Mouse (Mus musculus) erythroid progenitor cell, adult 5-6 weeks (primary cell): ENCODE results near the gene Cldn10. TPM values are rescaled to one million over a fixed set of nuclear protein-coding genes. Genes with fewer than 3 reads are reported as not detected.
"Not testable (repeated sequence)": the region's sequence is repeated elsewhere in the genome, so short reads cannot be mapped to it uniquely, and the experiment has no call there.

Experiments
- ATAC-seq: replicated peaks from 2 replicates; pipeline ENCODE4 v1.8.0; 2016; ENCODE audit warnings: moderate number of reproducible peaks, mild to moderate bottlenecking, moderate TSS enrichment, inconsistent platforms; ENCODE audit not compliant: poor library complexity, low FRiP score, severe bottlenecking
- total RNA-seq, 2 experiments: library from RNA; stranded (forward) in 1 of 2; stranded (reverse) in 1 of 2; fragments of 150-400 nt in 1 of 2; fragments of 186-747, 209-891 nt in 1 of 2; gene quantifications; 2 replicates each; pipeline versions ENCODE4 v1.2.3 to v1.2.4; 2015 to 2017; ENCODE audit warnings: low replicate concordance in 2 of 2

Cldn10 gene
- total RNA-seq, 2 experiments from 2014 or later: 3.4 TPM; not detected in 1

DNA sequence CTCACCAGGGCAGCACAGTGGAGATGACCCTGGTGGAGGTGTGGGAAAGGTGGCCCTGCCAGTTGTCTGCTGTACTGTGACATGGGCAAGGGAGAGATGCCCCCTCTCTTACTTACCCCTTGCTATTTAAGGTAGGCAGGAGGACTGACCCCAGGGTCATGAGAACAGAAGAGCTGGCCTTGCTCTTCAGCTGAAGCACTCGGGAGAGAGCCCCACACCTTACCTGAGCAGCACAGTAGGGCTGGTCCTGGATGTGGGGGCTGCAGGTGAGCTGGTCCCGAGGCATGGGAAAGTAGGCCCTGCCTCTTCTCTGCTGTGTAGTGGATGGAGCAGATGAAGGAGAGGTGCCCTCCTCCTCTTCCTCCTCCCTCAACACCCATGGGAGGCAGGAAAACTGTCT, 11.3 kb upstream of the Cldn10 start:
- no peak; the same call in 1 of the 2 replicates for ATAC-seq

GRCm38 (mm10) chr14:118777478-118777877, 10.2 kb upstream of the Cldn10 start:
- ATAC-seq: no peak

DNA sequence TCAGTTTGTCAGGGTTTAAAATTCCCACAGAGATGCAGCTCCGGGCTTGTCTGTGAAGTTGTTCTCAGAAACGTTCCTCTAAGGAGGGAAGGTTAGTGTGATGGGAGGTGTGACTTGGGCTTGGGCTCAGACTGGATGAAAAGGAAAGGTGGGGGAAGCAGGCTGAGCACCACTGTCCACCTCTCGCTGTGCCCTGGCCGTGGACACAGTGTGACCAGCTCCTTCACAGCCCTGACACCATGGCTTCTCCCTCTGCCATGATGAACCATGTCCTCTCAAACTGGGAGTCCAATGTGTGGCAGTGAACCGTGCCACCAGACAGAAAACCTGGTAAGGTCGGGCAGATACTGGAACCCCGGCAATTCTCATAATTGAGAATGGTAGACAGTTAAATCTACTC, 6.1 kb upstream of the Cldn10 start:
- no peak for ATAC-seq

- peak; percentile 98 for ATAC-seq
Measured at GRCm38 (mm10) chr14:118782241-118782640, 5.5 kb upstream of the Cldn10 start.

DNA sequence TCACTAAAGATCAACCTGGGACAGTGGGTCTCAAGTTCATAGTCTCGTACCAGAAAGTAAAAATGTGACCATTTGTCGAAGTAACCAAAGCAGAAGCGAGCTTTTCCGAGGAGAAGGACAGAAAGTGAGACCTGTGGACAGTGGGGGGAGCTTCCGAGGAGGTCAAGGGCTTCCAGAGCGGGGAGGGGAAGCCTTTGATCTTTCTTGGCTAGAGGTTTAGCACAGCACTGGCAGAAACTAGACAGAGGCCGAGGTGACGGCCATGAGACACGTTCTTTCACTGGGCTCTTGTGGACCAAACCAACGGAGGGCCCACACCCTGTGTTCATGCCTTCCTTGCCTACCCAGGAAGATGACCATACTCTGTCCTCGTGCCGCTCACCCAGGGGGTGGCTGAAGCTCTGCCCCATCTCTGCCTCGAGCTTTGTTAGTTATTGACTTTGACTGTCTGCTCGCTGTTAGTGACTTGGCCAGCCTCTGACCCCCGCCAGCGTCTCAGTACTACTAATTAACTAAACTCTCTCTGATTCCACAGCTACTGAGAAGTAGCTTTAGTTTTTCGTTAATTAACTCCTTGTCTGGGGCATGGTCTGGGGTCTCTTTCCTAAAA, 4.3 kb upstream of the Cldn10 start:
- no peak for ATAC-seq

- ATAC-seq: no peak
Measured at GRCm38 (mm10) chr14:118790217-118790616, 2.5 kb downstream of the Cldn10 start.

DNA sequence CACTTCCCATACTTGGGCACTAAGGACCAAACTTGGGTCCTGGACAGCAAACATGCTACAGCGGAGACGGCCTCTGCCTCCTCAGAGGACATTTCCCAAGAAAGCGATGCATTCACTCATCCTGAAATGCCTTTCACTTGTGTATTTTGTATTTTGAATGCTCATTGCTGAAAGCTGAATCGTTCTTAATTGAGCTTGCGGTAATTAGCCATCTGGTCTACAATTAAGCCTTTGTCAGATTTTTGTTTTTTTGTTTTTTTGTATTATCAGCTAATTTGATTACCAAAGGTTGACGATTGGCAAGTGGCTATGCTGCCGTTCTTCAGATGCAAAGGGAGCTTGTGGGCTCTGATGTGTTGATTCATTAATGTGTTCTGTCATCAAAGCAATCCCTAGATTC, 5.2 kb downstream of the Cldn10 start:
- ATAC-seq: no peak

- ATAC-seq: no peak
Measured at GRCm38 (mm10) chr14:118793416-118793815, 5.7 kb downstream of the Cldn10 start.

DNA sequence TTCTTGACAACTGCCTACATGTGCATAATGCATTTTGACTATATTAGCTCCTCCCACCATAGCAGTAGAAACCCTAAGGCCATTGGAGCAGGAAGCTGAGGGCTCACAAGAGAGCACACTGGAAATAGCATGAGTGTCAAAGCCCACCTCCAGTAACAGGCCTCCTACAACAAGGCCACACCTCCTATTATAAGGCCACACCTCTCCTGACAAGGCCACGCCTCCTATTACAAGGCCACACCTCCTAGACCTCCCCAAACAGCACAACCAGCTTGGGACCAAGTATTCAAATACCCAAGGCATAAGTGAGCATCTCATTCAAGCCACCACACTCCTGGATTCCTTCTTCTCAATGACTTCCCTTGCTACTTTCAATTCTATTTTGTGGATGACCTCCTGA, 6.5 kb downstream of the Cldn10 start:
- ATAC-seq: 0 out of 2 replicates have a peak, but pooled peaks have one; percentile 13

DNA sequence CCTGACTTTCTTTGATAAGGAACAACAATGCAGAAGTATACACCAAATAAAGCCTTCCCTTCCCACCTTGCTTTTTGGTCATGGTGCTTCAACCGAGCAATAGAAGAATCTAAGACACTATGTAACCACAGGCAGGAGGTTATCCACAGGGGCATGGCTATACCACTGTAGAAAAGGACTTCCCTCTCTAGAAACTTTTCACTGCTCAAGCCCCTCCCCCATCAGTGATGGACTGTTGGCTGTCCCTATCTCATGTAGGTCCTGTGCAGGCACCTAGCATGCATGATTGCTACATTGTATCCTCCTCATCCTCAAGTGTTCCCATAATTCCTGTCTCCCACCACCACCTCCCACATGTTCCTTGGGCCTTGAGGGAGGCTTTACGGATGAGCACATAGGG, 7.2 kb downstream of the Cldn10 start:
- ATAC-seq: peak; percentile 12; the same call in 1 of the 2 replicates

DNA sequence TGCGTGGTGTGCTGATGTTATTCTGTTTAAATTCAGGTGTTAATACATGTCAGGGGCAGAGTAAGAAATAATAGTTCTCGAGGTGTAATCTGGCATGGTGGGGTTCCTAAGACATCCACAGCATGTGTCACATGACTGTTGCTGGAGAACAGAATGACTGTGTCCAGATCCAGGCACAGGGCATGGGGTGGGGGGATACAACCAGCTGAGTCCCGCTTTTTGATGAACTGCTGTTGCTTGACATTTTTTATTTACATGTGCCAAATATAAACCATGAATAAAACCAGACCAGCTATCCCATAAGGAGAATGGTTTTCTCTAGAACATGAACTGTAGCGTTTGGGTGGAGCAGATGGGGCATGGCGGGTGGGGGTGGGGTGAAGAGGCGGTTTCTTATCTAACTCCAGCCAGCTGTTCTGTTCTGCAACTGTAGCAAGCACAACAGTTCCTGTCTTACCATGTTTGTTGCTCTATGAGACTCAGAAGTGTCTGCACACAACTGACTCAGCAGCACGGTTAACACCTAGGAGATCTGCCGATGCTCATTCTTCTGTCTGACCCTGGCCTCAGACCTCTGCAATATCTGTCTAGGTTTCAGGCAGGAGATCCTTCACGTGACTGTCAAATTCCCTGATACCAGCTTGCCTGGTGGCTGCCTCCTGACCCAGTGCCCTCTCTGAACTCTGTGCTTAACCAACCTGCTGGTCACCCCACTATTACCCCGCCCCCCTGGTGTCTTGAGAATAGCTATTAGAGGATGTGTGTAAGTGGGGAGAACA, 8.4 kb downstream of the Cldn10 start:
- peak; percentile 79 for ATAC-seq

DNA sequence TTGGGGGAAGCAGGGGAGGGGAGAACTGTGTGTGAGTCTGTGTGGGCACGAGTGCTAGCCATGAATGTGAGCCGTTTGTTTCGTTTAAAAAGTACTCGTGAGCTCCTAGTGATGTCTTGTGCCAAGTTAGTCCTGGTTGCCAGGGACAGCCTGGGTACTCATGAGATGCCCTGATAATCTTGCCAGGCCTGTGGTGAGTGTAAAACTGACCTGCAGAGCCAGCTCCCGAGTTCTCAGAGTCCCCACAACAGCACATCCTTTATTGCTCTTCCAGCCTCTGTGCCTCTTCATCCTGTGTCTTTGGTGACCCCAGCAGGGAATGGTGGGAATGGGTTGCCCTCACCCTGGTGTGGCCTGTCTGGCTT, 9.0 kb downstream of the Cldn10 start:
- peak; percentile 54 for ATAC-seq

DNA sequence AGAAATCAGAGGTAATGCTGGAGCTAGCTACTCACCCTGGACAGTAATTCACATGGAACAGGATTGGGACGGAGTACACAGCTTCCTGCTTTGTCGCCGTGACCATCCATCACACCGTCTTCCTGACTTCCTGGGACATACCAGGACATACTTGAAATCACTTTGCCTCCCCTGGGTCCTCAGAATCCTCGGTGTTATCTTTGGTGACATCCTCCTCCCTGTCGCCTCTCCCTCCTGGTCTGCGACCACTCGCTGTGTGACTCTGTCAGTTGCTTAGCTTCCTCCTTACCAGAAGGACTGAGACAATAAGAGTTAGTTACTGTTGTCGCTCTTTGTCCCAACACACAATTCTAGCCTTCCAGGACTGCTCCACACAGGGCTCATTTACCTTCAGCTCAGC, 9.6 kb downstream of the Cldn10 start:
- ATAC-seq: peak; percentile 15; the same call in 1 of the 2 replicates

GRCm38 (mm10) chr14:118799918-118800317, 12.2 kb downstream of the Cldn10 start:
- no peak for ATAC-seq

- ATAC-seq: no peak
Measured at GRCm38 (mm10) chr14:118803936-118804335, 16.2 kb downstream of the Cldn10 start.

GRCm38 (mm10) chr14:118804351-118804750, 16.6 kb downstream of the Cldn10 start:
- ATAC-seq: peak; percentile 43; the same call in 1 of the 2 replicates

GRCm38 (mm10) chr14:118807653-118808052, 19.9 kb downstream of the Cldn10 start:
- no peak for ATAC-seq

- not testable (repeated sequence) for ATAC-seq
Measured at GRCm38 (mm10) chr14:118808183-118808582, 20.5 kb downstream of the Cldn10 start.

- ATAC-seq: no peak
Measured at GRCm38 (mm10) chr14:118809686-118810085, 22.0 kb downstream of the Cldn10 start.

- ATAC-seq: 0 out of 2 replicates have a peak, but pooled peaks have one; percentile 14
Measured at GRCm38 (mm10) chr14:118811256-118811655, 23.5 kb downstream of the Cldn10 start.

DNA sequence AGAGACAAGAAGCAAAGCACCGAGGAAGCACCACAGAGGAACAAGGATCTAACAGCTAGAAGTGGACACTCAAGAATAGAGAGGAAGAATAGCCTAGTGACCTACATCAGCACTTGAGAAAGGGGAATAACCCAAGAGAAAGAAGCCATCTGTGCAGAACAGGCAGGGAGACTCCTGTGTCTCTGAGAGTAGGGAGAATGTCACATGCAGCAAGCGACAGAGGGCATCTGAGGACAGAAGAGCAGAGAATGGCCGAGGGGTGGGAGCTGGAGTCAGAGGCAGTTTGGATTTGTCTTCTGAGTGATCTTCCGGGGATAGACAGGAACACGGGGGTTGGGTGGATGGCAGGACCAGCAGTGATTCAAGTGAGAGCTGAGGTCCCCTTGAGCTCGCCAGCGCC, 25.4 kb downstream of the Cldn10 start:
- ATAC-seq: no peak
